Mouse (Mus musculus) hindbrain, embryonic 13.5 days (tissue): Measurements from ENCODE around the gene Tpd52l2. TPM values are rescaled to one million over a fixed set of nuclear protein-coding genes. Genes with fewer than 3 reads are reported as not detected.

Experiments used
- polyA plus RNA-seq: library from polyadenylated mRNA; unstranded; fragments of >200 nt; fragmentation: Nextera tagmentation; extraction: Ambion mirVana; gene quantifications from 2 replicates; pipeline ENCODE4 v1.2.1, GENCODE M21; 2015

Tpd52l2 gene
- polyA plus RNA-seq, 1 experiment from 2014 or later = 121 TPM

Other genes with a start within 250 kb of the Tpd52l2 start
- gene Gmeb2, start 209.1 kb upstream of the Tpd52l2 start, polyA plus RNA-seq = 17.2 and 17.8 TPM in 2 replicates
- 1,135 and 1,161 TPM in 2 replicates for gene Stmn3, start 182.6 kb upstream of the Tpd52l2 start, polyA plus RNA-seq
- gene Rtel1, start 177.4 kb upstream of the Tpd52l2 start, polyA plus RNA-seq = 34.6 and 35.1 TPM in 2 replicates
- 69.2 and 69.8 TPM in 2 replicates for gene Zgpat, start 132.2 kb upstream of the Tpd52l2 start, polyA plus RNA-seq
- gene Arfrp1, start 131.7 kb upstream of the Tpd52l2 start, polyA plus RNA-seq = 87.8 and 88.4 TPM in 2 replicates
- gene Lime1, start 117.1 kb upstream of the Tpd52l2 start, polyA plus RNA-seq = 43.7 and 45.0 TPM in 2 replicates
- gene Zbtb46, start 37.7 kb upstream of the Tpd52l2 start, polyA plus RNA-seq = 22.4 and 23.5 TPM in 2 replicates
- 0.10 TPM in 1 of 2 replicates, not detected in the other for gene Abhd16b, start 3.9 kb upstream of the Tpd52l2 start, polyA plus RNA-seq
- gene Dnajc5, start 23.3 kb downstream of the Tpd52l2 start, polyA plus RNA-seq = 206 and 217 TPM in 2 replicates
- 61.3 and 67.1 TPM in 2 replicates for gene Uckl1, start 87.8 kb downstream of the Tpd52l2 start, polyA plus RNA-seq
- gene Prpf6, start 94.7 kb downstream of the Tpd52l2 start, polyA plus RNA-seq = 63.7 and 67.7 TPM in 2 replicates
- 68.0 and 74.1 TPM in 2 replicates for gene Zfp512b, start 95.7 kb downstream of the Tpd52l2 start, polyA plus RNA-seq
- gene Samd10, start 102.1 kb downstream of the Tpd52l2 start, polyA plus RNA-seq = 169 and 175 TPM in 2 replicates
- gene Gm29797, start 159.9 kb downstream of the Tpd52l2 start, polyA plus RNA-seq = 0.27 TPM in 1 of 2 replicates, not detected in the other
- 19.1 and 20.2 TPM in 2 replicates for gene Sox18, start 174.5 kb downstream of the Tpd52l2 start, polyA plus RNA-seq
- gene Tcea2, start 183.2 kb downstream of the Tpd52l2 start, polyA plus RNA-seq = 36.0 and 42.4 TPM in 2 replicates
- gene Rgs19, start 196.8 kb downstream of the Tpd52l2 start, polyA plus RNA-seq = 43.6 and 44.4 TPM in 2 replicates
- gene Lkaaear1, start 201.3 kb downstream of the Tpd52l2 start, polyA plus RNA-seq = not detected in 2 replicates
- 79.2 and 83.9 TPM in 2 replicates for gene Oprl1, start 217.9 kb downstream of the Tpd52l2 start, polyA plus RNA-seq